Mouse (Mus musculus) ES-Bruce4 (cell line): ENCODE data around the gene D430019H16Rik.

Experiments used
- CTCF ChIP-seq: IDR thresholded peaks from one replicate; pipeline ENCODE4 v1.8.1; 2011; ENCODE audit warnings: low read depth, low read length
- EP300 ChIP-seq: IDR thresholded peaks from 2 replicates; pipeline ENCODE4 v1.6.1; 2011; ENCODE audit warnings: low read depth, low read length; ENCODE audit not compliant: insufficient read depth
- POLR2A ChIP-seq: IDR thresholded peaks from one replicate; pipeline ENCODE4 v1.8.1; 2011; ENCODE audit warnings: low read length; ENCODE audit not compliant: insufficient read depth

- TF ChIP-seq POLR2A: no peak
- TF ChIP-seq CTCF: no peak
- TF ChIP-seq EP300: no peak
Measured at GRCm38 (mm10) chr12:105541590-105542402, 88.1 kb downstream of the D430019H16Rik start.
